Mouse (Mus musculus) kidney, postnatal 14 days (tissue): ENCODE measurements around the gene Olfr503.
"Not testable (repeated sequence)": the region's sequence is repeated elsewhere in the genome, so short reads cannot be mapped to it uniquely, and the experiment has no call there.

ENCODE experiments used
- DNase-seq: peaks from one replicate; pipeline ENCODE4 v3.0.0; 2022; ENCODE audit warnings: mixed read lengths

The Olfr503 gene

DNA sequence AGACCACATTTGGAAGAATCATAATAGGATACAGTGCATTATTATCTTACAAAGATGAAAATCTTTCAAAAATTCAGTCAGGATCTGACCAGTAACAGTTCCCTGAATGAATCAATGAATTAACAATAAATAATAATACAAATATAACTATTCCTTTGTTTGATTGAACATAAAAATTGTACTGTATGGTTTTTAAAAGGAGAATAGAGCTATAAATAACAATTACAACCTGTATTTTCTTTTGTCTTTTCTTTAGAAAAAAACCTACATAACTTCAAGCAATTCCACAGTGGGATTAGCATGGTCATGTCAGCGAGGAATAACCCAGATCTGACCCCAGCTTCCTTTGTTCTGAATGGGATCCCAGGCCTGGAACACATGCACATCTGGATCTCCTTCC is at the start of gene Olfr503:
Olfr503 (plus strand) TSS at position 301 of the 400 bp plus-strand sequence.
- DNase-seq: not testable (repeated sequence)

DNA sequence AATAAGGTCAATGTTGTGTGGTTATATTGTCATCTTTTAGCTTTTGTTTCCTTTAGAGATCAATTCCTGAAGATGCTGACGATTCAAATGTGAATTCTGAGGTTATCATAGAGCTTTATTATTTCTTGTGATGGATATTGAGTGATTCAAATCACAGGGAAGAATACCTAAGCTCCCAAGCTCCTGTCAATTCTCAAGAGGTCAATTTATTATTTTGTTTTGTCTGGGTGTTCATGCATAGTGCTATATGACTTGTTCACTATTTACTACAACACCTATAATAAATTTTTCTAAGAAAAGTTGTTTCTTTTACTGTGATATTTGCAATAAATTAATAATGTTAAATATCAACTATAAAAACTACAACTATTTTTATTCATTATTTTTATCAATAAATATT is 19.4 kb upstream of the Olfr503 start, which contains the start of gene Olfr502:
Olfr502 (minus strand) TSS at position 101 of the 400 bp plus-strand sequence.
- DNase-seq: no peak

DNA sequence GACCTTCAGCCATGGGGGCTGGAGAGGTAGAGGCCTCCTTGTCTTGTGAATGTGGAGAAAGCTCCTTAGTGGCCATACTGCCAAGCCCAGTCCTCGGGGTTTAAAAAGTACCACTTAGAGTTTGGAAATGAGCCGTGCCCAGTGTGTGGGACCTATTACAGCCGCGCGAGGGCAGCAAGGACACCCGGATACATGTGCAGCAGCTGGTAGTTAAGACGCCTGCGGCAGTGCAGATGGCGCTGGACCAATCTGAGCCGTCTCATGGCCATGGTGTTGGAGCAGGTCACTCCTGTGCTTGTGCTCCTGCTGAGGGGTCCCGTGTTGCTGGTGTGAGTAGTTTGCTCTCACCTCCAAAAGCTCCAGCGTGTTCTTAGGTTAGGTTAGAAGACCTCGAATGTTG is 1.9 kb upstream of the Olfr503 start:
- no peak for DNase-seq

DNA sequence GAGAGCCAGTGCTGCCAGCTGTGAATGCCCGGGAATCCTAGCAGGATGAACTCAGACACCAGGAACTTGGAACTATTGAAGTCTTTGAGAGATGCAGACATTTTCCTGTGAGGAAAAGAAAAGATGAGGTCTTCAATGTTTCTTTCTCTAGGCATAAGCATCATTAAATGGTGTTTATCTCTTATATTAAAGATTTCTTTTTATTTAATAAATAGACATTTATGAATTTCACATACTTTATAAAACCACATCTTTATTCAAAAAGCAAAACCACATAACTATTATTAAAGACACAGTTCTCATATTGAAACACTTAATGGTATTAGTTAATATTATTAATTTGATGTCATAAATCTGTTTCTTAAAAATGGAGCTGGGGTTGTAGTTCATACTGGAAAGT is 21.4 kb downstream of the Olfr503 start, which contains the start of gene Olfr504:
Olfr504 (minus strand) TSS at position 101 of the 400 bp plus-strand sequence.
- no peak for DNase-seq

DNA sequence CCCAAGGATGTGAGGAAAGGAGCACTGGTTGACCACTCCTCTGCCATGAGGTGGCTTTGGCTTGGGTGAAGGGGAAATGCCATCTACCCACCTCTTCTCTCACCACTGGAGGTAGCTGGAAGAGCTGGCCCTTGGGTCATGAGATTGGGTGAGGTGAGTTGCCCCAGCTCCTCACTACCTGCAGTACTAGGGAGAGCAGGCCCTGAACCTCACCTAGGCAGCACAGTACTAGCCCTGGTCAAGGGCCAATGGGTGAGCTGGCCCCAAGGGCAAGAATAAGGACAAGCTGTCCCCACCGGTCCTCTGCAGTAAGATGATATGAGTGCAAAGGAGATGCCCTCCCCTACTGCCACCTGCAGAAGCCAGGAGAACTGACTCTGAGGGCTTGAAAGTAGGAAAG is 45.5 kb downstream of the Olfr503 start:
- DNase-seq: no peak
